Mouse (Mus musculus) stomach, embryonic 15.5 days (tissue): Measurements from ENCODE around the gene Dok4. TPM values are rescaled to one million over a fixed set of nuclear protein-coding genes. Genes with fewer than 3 reads are reported as not detected.

Source experiments
- ATAC-seq: fragments of 200-750 bp; cut with Nextera tagmentation; 2 replicates; pipeline ENCODE4 v1.8.0; 2017; ENCODE audit warnings: low read depth, moderate number of reproducible peaks, moderate TSS enrichment; ENCODE audit not compliant: insufficient read depth, low FRiP score
- H3K27ac ChIP-seq: fragments of 300-500 bp; sonication (generic); 2 replicates; pipeline ENCODE4 v1.5.1; 2015; ENCODE audit warnings: mild to moderate bottlenecking, inconsistent platforms
- H3K27me3 ChIP-seq: fragments of 300-500 bp; sonication (generic); replicated peaks from 2 replicates; pipeline ENCODE4 v1.6.1; 2015; ENCODE audit warnings: inconsistent platforms
- H3K36me3 ChIP-seq: fragments of 300-500 bp; sonication (generic); 2 replicates; pipeline ENCODE4 v1.6.1; 2015; ENCODE audit warnings: inconsistent platforms
- H3K4me1 ChIP-seq: fragments of 300-500 bp; sonication (generic); 2 replicates; pipeline ENCODE4 v1.6.1; 2015; ENCODE audit warnings: inconsistent platforms
- H3K4me2 ChIP-seq: fragments of 300-500 bp; sonication (generic); 2 replicates; pipeline ENCODE4 v1.6.1; 2015; ENCODE audit warnings: mild to moderate bottlenecking, inconsistent platforms
- H3K4me3 ChIP-seq: fragments of 300-500 bp; sonication (generic); replicated peaks from 2 replicates; pipeline ENCODE4 v1.5.1; 2015; ENCODE audit warnings: inconsistent platforms
- H3K9ac ChIP-seq: fragments of 300-500 bp; sonication (generic); 2 replicates; pipeline ENCODE4 v1.6.1; 2015; ENCODE audit warnings: inconsistent platforms
- H3K9me3 ChIP-seq: fragments of 300-500 bp; sonication (generic); 2 replicates; pipeline ENCODE4 v1.6.1; 2016; ENCODE audit warnings: inconsistent platforms
- WGBS: fragments of 180-500 bp; shearing (Covaris S2); methylation state at CpG from one replicate; pipeline ENCODE4 v1.1.7; 2015; 5-methylcytosine and 5-hydroxymethylcytosine counted together
- polyA plus RNA-seq: library from polyadenylated mRNA; unstranded; fragments of >200 nt; fragmentation: Nextera tagmentation; extraction: Ambion mirVana; gene quantifications from 2 replicates; pipeline ENCODE4 v1.2.1, GENCODE M21; 2015

The Dok4 gene
- polyA plus RNA-seq, 1 experiment from 2014 or later = 26.9 TPM

DNA sequence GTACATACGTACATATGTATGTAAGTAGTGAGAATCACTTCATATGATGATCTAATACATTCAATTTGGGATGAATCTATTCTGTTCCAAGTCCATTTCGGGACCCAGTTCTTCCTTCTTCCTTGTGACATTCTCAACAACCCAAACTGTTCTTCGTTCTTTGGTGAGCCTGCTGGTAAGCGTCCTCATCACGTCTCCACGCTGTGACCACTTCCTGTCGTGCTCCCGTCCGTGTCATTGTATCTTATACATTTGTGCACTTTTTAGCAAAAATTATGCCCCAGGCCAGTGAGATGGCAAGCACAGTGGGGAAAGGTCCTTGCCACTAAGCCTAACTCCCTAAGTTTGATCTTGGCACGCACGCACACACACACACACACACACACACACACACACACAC lies 58.2 kb downstream of the Dok4 start:
- no peak overlapping the region for H3K9ac ChIP-seq
- H3K4me2 ChIP-seq = no peak overlapping the region
- H3K27me3 ChIP-seq = no peaks in the 10 kb centered on the region
- H3K9me3 ChIP-seq = no peaks in the 10 kb centered on the region
- no peak overlapping the region for H3K27ac ChIP-seq
- H3K36me3 ChIP-seq = peaks cover 15% of the 10 kb centered on the region; the same call in 1 of the 2 replicates
- H3K4me3 ChIP-seq = no peak overlapping the region
- 79% methylated on average over 10 of the region's 11 CpGs for WGBS
- ATAC-seq = no peak
- no peaks in the 10 kb centered on the region for H3K4me1 ChIP-seq

- H3K36me3 ChIP-seq = no peaks in the 10 kb centered on the region
- no peak overlapping the region for H3K9ac ChIP-seq
- no peaks in the 10 kb centered on the region for H3K9me3 ChIP-seq
- H3K4me3 ChIP-seq = no peak overlapping the region
- no peak overlapping the region for H3K4me2 ChIP-seq
- no peak for ATAC-seq
- 0% methylated on average over 1 of the region's 1 CpGs for WGBS
- H3K27me3 ChIP-seq = no peaks in the 10 kb centered on the region
- 0 out of 2 replicates have a peak, but pooled peaks cover 3% of the 10 kb centered on the region for H3K4me1 ChIP-seq
- no peak overlapping the region for H3K27ac ChIP-seq
Measured at GRCm38 (mm10) chr8:94814556-94814955, 61.6 kb downstream of the Dok4 start.

Other genes with a start within 250 kb of the Dok4 start
- gene Arl2bp, start 209.7 kb downstream of the Dok4 start, polyA plus RNA-seq = 129 and 137 TPM in 2 replicates
- 71.7 and 79.4 TPM in 2 replicates for gene Pllp, start 180.1 kb downstream of the Dok4 start, polyA plus RNA-seq
- not detected in 2 replicates for gene Ccl22, start 130.7 kb downstream of the Dok4 start, polyA plus RNA-seq
- gene Cx3cl1, start 104.3 kb downstream of the Dok4 start, polyA plus RNA-seq = 10.1 and 14.3 TPM in 2 replicates
- 0.39 TPM in 1 of 2 replicates, not detected in the other for gene Ccl17, start 65.9 kb downstream of the Dok4 start, polyA plus RNA-seq
- gene Coq9, start 38.0 kb downstream of the Dok4 start, polyA plus RNA-seq = 75.8 and 84.2 TPM in 2 replicates
- 89.4 and 91.5 TPM in 2 replicates for gene Ciapin1, start 38.0 kb downstream of the Dok4 start, polyA plus RNA-seq
- 133 and 134 TPM in 2 replicates for gene Polr2c, start 18.9 kb downstream of the Dok4 start, polyA plus RNA-seq
- 25.8 and 26.5 TPM in 2 replicates for gene Ccdc102a, start 41.8 kb upstream of the Dok4 start, polyA plus RNA-seq
- gene Adgrg5, start 47.4 kb upstream of the Dok4 start, polyA plus RNA-seq = 0.59 and 0.65 TPM in 2 replicates
- gene Adgrg1, start 98.4 kb upstream of the Dok4 start, polyA plus RNA-seq = 42.7 and 47.9 TPM in 2 replicates
- 3.1 and 3.6 TPM in 2 replicates for gene Adgrg3, start 141.4 kb upstream of the Dok4 start, polyA plus RNA-seq
- gene Drc7, start 178.8 kb upstream of the Dok4 start, polyA plus RNA-seq = 0.08 TPM in 1 of 2 replicates, not detected in the other
- 15.1 and 19.7 TPM in 2 replicates for gene Katnb1, start 204.9 kb upstream of the Dok4 start, polyA plus RNA-seq